Mouse (Mus musculus): ENCODE data around the gene Dnaja4. TPM values are rescaled to one million over a fixed set of nuclear protein-coding genes. Genes with fewer than 3 reads are reported as not detected.
"Not testable (repeated sequence)": the region's sequence is repeated elsewhere in the genome, so short reads cannot be mapped to it uniquely, and the experiment has no call there.

Gene Dnaja4
- total RNA-seq, 1 experiment from 2014 or later: 4.5 TPM

DNA sequence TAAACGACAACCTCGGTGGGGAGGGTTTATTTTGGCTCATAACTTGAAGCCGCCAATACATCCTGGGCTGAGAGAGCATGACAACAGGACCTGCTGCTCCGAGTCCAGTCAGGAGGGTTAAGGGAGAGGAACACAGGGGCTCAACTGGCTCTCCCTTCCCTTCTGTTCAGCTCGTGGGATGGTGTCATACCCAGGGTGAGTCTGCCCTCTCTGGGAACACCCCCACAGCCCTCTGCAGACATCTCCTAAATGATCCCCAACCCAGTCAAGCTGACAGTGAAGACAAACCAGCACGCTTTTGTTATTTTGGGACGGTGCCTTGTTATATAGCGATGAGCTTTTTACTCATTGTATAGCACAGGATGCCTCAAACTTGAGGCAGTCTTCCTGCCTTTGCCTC is 9.2 kb upstream of the Dnaja4 start:
- ATAC-seq (replicated peaks in 1 of 2; ENCODE audit: insufficient read depth in 1 of 2, low FRiP score in 2 of 2, low TSS enrichment in 1 of 2, low read depth in 1 of 2, poor library complexity in 2 of 2, severe bottlenecking in 2 of 2): no peak

GRCm38 (mm10) chr9:54690697-54691096 is 8.0 kb upstream of the Dnaja4 start:
- not testable (repeated sequence) for ATAC-seq (replicated peaks in 1 of 2; ENCODE audit: insufficient read depth in 1 of 2, low FRiP score in 2 of 2, low TSS enrichment in 1 of 2, low read depth in 1 of 2, poor library complexity in 2 of 2, severe bottlenecking in 2 of 2)

DNA sequence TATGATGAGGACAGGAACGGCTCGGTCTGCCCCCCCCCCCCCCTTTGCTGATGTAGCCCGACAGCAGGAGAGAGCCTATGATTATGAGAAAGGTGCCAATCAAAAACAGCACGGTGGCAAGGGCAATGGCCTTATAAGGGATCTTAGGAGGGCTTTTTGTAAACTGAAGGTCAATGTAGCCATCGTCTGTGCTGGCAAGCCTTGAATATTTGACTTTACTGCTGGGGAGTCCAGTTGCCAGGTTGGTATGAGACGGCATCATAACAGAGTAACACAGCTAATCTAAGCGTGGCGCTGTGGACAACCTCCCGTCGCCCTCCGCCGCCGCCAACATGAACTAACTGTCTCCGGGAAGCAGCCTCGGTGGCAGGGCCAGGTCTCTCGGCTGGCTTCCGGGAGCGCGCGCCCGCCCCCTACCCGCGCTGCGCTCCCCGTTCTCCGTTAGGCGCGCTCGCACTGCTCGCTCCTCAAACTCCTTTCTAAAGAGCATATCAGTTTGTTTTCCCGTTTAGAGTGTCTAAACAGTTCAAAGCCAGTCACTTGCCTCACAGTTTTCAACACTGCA is 7.3 kb upstream of the Dnaja4 start:
- ATAC-seq (replicated peaks in 1 of 2; ENCODE audit: insufficient read depth in 1 of 2, low FRiP score in 2 of 2, low TSS enrichment in 1 of 2, low read depth in 1 of 2, poor library complexity in 2 of 2, severe bottlenecking in 2 of 2): peak; percentile 81

- peak; percentile 16 to 23; a peak in 1 of 4 replicates for ATAC-seq (replicated peaks in 1 of 2; ENCODE audit: insufficient read depth in 1 of 2, low FRiP score in 2 of 2, low TSS enrichment in 1 of 2, low read depth in 1 of 2, poor library complexity in 2 of 2, severe bottlenecking in 2 of 2)
Observed at GRCm38 (mm10) chr9:54699087-54699344, 343 bp downstream of the Dnaja4 start.

GRCm38 (mm10) chr9:54699345-54700173 is 886 bp downstream of the Dnaja4 start:
- peak; percentile 51 to 62 for ATAC-seq (replicated peaks in 1 of 2; ENCODE audit: insufficient read depth in 1 of 2, low FRiP score in 2 of 2, low TSS enrichment in 1 of 2, low read depth in 1 of 2, poor library complexity in 2 of 2, severe bottlenecking in 2 of 2)

- ATAC-seq (replicated peaks in 1 of 2; ENCODE audit: insufficient read depth in 1 of 2, low FRiP score in 2 of 2, low TSS enrichment in 1 of 2, low read depth in 1 of 2, poor library complexity in 2 of 2, severe bottlenecking in 2 of 2): no peak
Observed at GRCm38 (mm10) chr9:54700174-54700475, 1.5 kb downstream of the Dnaja4 start.

GRCm38 (mm10) chr9:54700746-54701145 is 2.1 kb downstream of the Dnaja4 start:
- ATAC-seq (replicated peaks in 1 of 2; ENCODE audit: insufficient read depth in 1 of 2, low FRiP score in 2 of 2, low TSS enrichment in 1 of 2, low read depth in 1 of 2, poor library complexity in 2 of 2, severe bottlenecking in 2 of 2): no peak

- ATAC-seq (replicated peaks in 1 of 2; ENCODE audit: insufficient read depth in 1 of 2, low FRiP score in 2 of 2, low TSS enrichment in 1 of 2, low read depth in 1 of 2, poor library complexity in 2 of 2, severe bottlenecking in 2 of 2): no peak
Observed at GRCm38 (mm10) chr9:54702581-54702980, 3.9 kb downstream of the Dnaja4 start.

DNA sequence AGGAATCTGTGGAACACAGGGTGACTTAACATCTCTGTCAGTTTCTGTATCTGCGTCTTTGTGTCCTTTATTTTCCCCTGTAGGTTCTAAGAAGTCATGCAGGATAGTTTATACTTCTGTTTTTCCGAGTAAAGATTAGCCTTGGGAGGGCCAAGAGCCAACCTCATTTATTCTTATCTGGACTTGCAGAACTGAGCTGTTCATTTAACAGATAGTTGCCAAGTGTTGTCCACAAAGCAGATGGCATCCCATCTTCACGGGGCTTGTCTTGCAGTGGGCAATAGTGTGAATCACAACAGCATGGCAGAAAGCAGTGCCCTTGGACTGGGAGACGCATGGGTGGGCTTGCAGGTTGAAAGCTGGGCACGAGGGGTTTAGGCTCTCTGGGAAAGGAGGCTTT is 5.7 kb downstream of the Dnaja4 start:
- no peak; a peak in 1 of 4 replicates for ATAC-seq (replicated peaks in 1 of 2; ENCODE audit: insufficient read depth in 1 of 2, low FRiP score in 2 of 2, low TSS enrichment in 1 of 2, low read depth in 1 of 2, poor library complexity in 2 of 2, severe bottlenecking in 2 of 2)

DNA sequence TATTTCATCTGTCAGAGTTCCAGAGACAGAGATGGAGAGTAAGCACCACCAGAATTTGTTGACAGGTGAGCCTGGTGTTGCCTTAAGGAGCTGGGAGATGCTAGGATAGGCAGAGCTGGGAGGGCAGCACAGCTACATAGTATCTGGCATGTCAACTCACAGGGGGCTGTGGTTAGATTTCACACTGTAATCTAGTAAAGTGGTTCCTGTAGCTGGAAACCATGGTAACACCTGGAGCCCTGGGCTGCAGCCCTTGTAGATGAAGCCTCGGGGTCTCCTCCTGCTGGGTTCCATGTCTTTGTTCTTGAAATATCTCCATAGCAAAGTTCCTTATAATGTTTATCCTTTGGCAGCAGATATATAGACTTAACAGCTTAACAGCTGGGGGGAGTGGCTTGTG is 6.9 kb downstream of the Dnaja4 start:
- no peak for ATAC-seq (replicated peaks in 1 of 2; ENCODE audit: insufficient read depth in 1 of 2, low FRiP score in 2 of 2, low TSS enrichment in 1 of 2, low read depth in 1 of 2, poor library complexity in 2 of 2, severe bottlenecking in 2 of 2)

GRCm38 (mm10) chr9:54707288-54707999 is 8.8 kb downstream of the Dnaja4 start:
- ATAC-seq (replicated peaks in 1 of 2; ENCODE audit: insufficient read depth in 1 of 2, low FRiP score in 2 of 2, low TSS enrichment in 1 of 2, low read depth in 1 of 2, poor library complexity in 2 of 2, severe bottlenecking in 2 of 2): no peak

GRCm38 (mm10) chr9:54708085-54708484 is 9.4 kb downstream of the Dnaja4 start:
- ATAC-seq (replicated peaks in 1 of 2; ENCODE audit: insufficient read depth in 1 of 2, low FRiP score in 2 of 2, low TSS enrichment in 1 of 2, low read depth in 1 of 2, poor library complexity in 2 of 2, severe bottlenecking in 2 of 2): no peak

DNA sequence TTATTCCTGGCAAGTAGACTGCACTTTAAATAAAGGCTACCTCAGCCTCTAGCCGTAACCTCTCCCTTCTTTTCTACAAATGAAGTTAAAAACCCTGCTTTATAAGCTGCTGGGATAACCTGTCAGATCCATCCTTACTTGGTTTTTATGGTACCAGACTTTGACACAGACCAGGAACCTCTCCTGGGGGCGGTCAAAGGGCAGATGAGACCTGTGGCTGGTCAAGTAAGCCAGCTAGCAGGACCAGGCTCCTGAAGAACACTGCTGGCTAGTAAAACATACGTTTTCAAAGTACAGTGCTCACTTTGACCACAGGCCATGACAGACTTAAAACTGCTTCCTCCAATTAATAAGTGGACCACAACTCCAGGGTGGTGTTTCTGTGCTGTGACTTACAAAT is 17.1 kb downstream of the Dnaja4 start:
- ATAC-seq (replicated peaks in 1 of 2; ENCODE audit: insufficient read depth in 1 of 2, low FRiP score in 2 of 2, low TSS enrichment in 1 of 2, low read depth in 1 of 2, poor library complexity in 2 of 2, severe bottlenecking in 2 of 2): no peak

GRCm38 (mm10) chr9:54717527-54717926 is 18.9 kb downstream of the Dnaja4 start:
- ATAC-seq (replicated peaks in 1 of 2; ENCODE audit: insufficient read depth in 1 of 2, low FRiP score in 2 of 2, low TSS enrichment in 1 of 2, low read depth in 1 of 2, poor library complexity in 2 of 2, severe bottlenecking in 2 of 2): no peak

GRCm38 (mm10) chr9:54722156-54722555 is 23.5 kb downstream of the Dnaja4 start:
- no peak for ATAC-seq (replicated peaks in 1 of 2; ENCODE audit: insufficient read depth in 1 of 2, low FRiP score in 2 of 2, low TSS enrichment in 1 of 2, low read depth in 1 of 2, poor library complexity in 2 of 2, severe bottlenecking in 2 of 2)

DNA sequence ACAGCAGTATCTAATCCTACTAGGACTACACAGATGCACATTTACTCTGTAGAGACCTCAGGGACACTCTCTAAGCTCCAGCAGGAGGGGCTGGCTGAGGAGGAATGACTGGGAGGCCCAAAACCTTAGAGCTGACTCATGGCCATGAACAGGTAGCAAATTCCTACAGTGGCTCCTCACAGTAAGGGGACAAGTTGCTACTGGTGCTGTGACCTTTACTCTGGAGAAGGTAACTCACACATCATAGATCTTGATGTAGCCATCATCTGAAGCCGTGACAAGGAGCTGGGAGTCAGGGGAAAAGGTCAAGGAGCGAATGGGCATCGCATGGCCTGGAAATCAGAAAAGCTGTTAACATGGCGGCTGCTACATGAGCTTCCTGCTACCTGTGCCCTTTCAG is 23.9 kb downstream of the Dnaja4 start:
- no peak for ATAC-seq (replicated peaks in 1 of 2; ENCODE audit: insufficient read depth in 1 of 2, low FRiP score in 2 of 2, low TSS enrichment in 1 of 2, low read depth in 1 of 2, poor library complexity in 2 of 2, severe bottlenecking in 2 of 2)

DNA sequence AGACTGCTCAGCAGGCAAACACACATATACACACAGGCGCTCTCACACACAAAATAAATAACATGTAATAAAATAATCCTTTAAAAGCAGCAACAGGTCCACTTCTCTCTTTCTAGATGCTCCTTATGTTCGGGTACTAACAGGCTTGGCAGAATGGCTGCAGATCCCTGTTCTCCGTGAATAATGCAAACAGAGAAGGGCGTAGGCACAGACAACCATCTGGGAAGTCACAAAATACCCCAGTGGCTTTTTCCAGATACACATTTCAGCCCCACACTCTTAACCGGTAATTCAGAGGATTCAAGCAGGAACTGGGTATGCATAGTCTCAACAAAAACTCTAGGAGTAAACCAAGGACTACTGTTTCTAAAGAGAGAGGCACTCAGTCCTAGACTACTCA is 27.6 kb downstream of the Dnaja4 start:
- no peak for ATAC-seq (replicated peaks in 1 of 2; ENCODE audit: insufficient read depth in 1 of 2, low FRiP score in 2 of 2, low TSS enrichment in 1 of 2, low read depth in 1 of 2, poor library complexity in 2 of 2, severe bottlenecking in 2 of 2)

GRCm38 (mm10) chr9:54732122-54732521 is 33.4 kb downstream of the Dnaja4 start:
- ATAC-seq (replicated peaks in 1 of 2; ENCODE audit: insufficient read depth in 1 of 2, low FRiP score in 2 of 2, low TSS enrichment in 1 of 2, low read depth in 1 of 2, poor library complexity in 2 of 2, severe bottlenecking in 2 of 2): no peak
